15 mouse cellular contexts compared by ENCODE assay signal in the genomic region with DNA sequence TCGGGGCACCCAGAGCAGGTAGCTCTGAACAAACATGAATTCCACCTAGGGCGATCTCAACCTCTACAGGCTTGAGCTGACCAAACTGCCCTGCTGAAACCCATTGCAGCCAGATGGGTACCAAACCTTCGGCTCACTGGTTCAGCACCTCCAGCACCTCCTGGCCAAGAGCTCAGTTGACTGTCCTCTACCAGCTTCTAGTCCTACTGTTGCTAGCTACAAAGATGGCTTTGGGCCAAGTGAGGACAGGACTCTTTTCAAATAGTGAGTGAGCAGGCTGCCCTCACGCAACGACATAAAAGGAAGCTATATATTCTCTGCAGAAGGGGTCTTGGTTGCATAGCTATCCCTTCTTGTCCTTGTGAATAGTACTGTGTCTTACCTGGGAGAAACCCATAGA. TPM values are rescaled to one million over a fixed set of nuclear protein-coding genes. Genes with fewer than 3 reads are reported as not detected.
"Had no signal": no experiment of that assay in that cellular context is flagged by ENCODE, and none has a peak within 500 bp of the region (broad histone marks: within the 10 kb centered on the region; RNA-seq: fewer than 3 reads in every experiment).

No protein-coding gene starts in this region.

- DNase-seq: kidney, postnatal 10 days; kidney, postnatal 4 days; lung, embryonic 14.5 days; lung, postnatal 10 days; thymus, adult 18-20 months; thymus, postnatal 14 days had no signal

- H3K4me1 ChIP-seq: liver, embryonic 15.5 days had no signal

- H3K4me3 ChIP-seq: layer of hippocampus, adult 2 months; limb, embryonic 10.5 days; liver, embryonic 15.5 days; midbrain, embryonic 12.5 days had no signal

- ATAC-seq: midbrain, embryonic 16.5 days had no signal

- H3K27ac ChIP-seq: layer of hippocampus, adult 2 months; limb, embryonic 10.5 days; liver, embryonic 15.5 days; macrophage; midbrain, embryonic 12.5 days; stomach, postnatal 0 days had no signal

RNA-seq across cellular contexts. Expression of a gene that starts 2.2 kb away (rescaled TPM):
- total RNA-seq: megakaryocyte-erythroid progenitor cell, adult 5-6 weeks had no signal
- polyA plus RNA-seq: liver, embryonic 11.5 days; macrophage had no signal
